Comparison of ENCODE assay signal across 8 mouse cellular contexts in genomic region chr17:47611661-47611982, GRCm38 (mm10). TPM values are rescaled to one million over a fixed set of nuclear protein-coding genes. Genes with fewer than 3 reads are reported as not detected.
A peak's percentile ranks its signal among the peaks of the same experiment; 100 is the strongest.
DNase-seq lines count a peak whose midpoint lies in the region; ATAC-seq lines count a peak whose summit lies in the region.

No protein-coding gene starts in this region.

- H3K9me3 ChIP-seq in kidney, embryonic 16.5 days (ENCODE audit: low read length) = no peaks in the 10 kb centered on the region
- no peaks in the 10 kb centered on the region for H3K9me3 ChIP-seq in embryonic facial prominence, embryonic 10.5 days
- H3K9me3 ChIP-seq in midbrain, embryonic 15.5 days = no peaks in the 10 kb centered on the region

- WGBS in kidney, embryonic 16.5 days = 0% methylated on average over 13 of the region's 13 CpGs
- WGBS in embryonic facial prominence, embryonic 10.5 days = under 1% methylated on average over 13 of the region's 13 CpGs
- WGBS in midbrain, embryonic 15.5 days = under 1% methylated on average over 13 of the region's 13 CpGs

- peak overlapping the region; percentile 90 for H3K4me3 ChIP-seq in kidney, embryonic 16.5 days (ENCODE audit: low read length)
- peak overlapping the region; percentile 90 for H3K4me3 ChIP-seq in embryonic facial prominence, embryonic 10.5 days
- H3K4me3 ChIP-seq in midbrain, embryonic 15.5 days = peak overlapping the region; percentile 71

- DNase-seq in kidney, postnatal 36 days = no peak
- no peak for DNase-seq in embryonic facial prominence, embryonic 10.5 days (ENCODE audit: low spot score)
- no peak for DNase-seq in spleen, postnatal 36 days (ENCODE audit: low spot score in 2 of 2)
- no peak for DNase-seq in thymus, postnatal 25 days
- DNase-seq in cerebellum, postnatal 14 days = no peak

- H3K36me3 ChIP-seq in kidney, embryonic 16.5 days (ENCODE audit: insufficient read depth, low read length) = peaks cover 9% of the 10 kb centered on the region; the same call in 1 of the 2 replicates
- H3K36me3 ChIP-seq in embryonic facial prominence, embryonic 10.5 days (replicated peaks) = peaks cover 67% of the 10 kb centered on the region
- H3K36me3 ChIP-seq in midbrain, embryonic 15.5 days (replicated peaks) = peaks cover 15% of the 10 kb centered on the region; the same call in 1 of the 2 replicates

- peak; percentile 2; the same call in 1 of the 2 replicates for ATAC-seq in kidney, embryonic 16.5 days (ENCODE audit: low FRiP score, low TSS enrichment)
- peak; percentile 18 for ATAC-seq in inflammation-experienced regulatory T-cells, adult 6 months
- no peak for ATAC-seq in midbrain, embryonic 15.5 days (replicated peaks)

- H3K27me3 ChIP-seq in kidney, embryonic 16.5 days (ENCODE audit: insufficient read depth, low read length) = no peaks in the 10 kb centered on the region
- no peaks in the 10 kb centered on the region for H3K27me3 ChIP-seq in embryonic facial prominence, embryonic 10.5 days (replicated peaks; ENCODE audit: low read depth, poor library complexity, severe bottlenecking)
- H3K27me3 ChIP-seq in midbrain, embryonic 15.5 days (replicated peaks) = no peaks in the 10 kb centered on the region

- peaks cover 20% of the 10 kb centered on the region for H3K4me1 ChIP-seq in kidney, embryonic 16.5 days (ENCODE audit: insufficient read depth, low read length)
- H3K4me1 ChIP-seq in embryonic facial prominence, embryonic 10.5 days = peaks cover 22% of the 10 kb centered on the region
- peaks cover 32% of the 10 kb centered on the region for H3K4me1 ChIP-seq in midbrain, embryonic 15.5 days

- H3K9ac ChIP-seq in kidney, embryonic 16.5 days (replicated peaks; ENCODE audit: low read length) = peak overlapping the region; percentile 82
- peak overlapping the region; percentile 78 for H3K9ac ChIP-seq in midbrain, embryonic 15.5 days

- peak overlapping the region; percentile 89 for H3K4me2 ChIP-seq in kidney, embryonic 16.5 days (replicated peaks; ENCODE audit: low read depth, low read length)
- peak overlapping the region; percentile 84 for H3K4me2 ChIP-seq in midbrain, embryonic 15.5 days

- H3K27ac ChIP-seq in kidney, embryonic 16.5 days (ENCODE audit: low read length) = no peak overlapping the region
- H3K27ac ChIP-seq in embryonic facial prominence, embryonic 10.5 days (replicated peaks) = peak overlapping the region; percentile 84
- H3K27ac ChIP-seq in midbrain, embryonic 15.5 days = peak overlapping the region; percentile 67

RNA-seq across cellular contexts. Expression of gene Gm20517, which starts 0.2 kb away (rescaled TPM):
- polyA plus RNA-seq in kidney, embryonic 16.5 days (2015; fragmentation: Nextera tagmentation; extraction: Ambion mirVana) = 1.6 TPM in 2 replicates
- 1.6 and 2.4 TPM in 2 replicates for polyA plus RNA-seq in embryonic facial prominence, embryonic 10.5 days (2016; fragmentation: Nextera tagmentation; extraction: Ambion mirVana)
- polyA plus RNA-seq in inflammation-experienced regulatory T-cells, adult 6 months (2017; shearing (Covaris generic)) = under 1 TPM in 2 of 3 experiments, not detected in 1; 0.68 to 0.79 TPM
- polyA plus RNA-seq in midbrain, embryonic 15.5 days (2015; fragmentation: Nextera tagmentation; extraction: Ambion mirVana) = 2.0 and 2.9 TPM in 2 replicates

RNA-seq across cellular contexts. Expression of gene Med20, which starts 0.2 kb away (rescaled TPM):
- polyA plus RNA-seq in kidney, embryonic 16.5 days (2015; fragmentation: Nextera tagmentation; extraction: Ambion mirVana) = 47.7 and 53.9 TPM in 2 replicates
- 46.7 and 48.9 TPM in 2 replicates for polyA plus RNA-seq in embryonic facial prominence, embryonic 10.5 days (2016; fragmentation: Nextera tagmentation; extraction: Ambion mirVana)
- polyA plus RNA-seq in inflammation-experienced regulatory T-cells, adult 6 months (2017; shearing (Covaris generic)) = 10 to 100 TPM; 27.6 to 32.3 (median 28.1) TPM
- polyA plus RNA-seq in midbrain, embryonic 15.5 days (2015; fragmentation: Nextera tagmentation; extraction: Ambion mirVana) = 49.6 and 50.4 TPM in 2 replicates

RNA-seq across cellular contexts. Expression of gene Bysl, which starts 0.3 kb away (rescaled TPM):
- polyA plus RNA-seq in kidney, embryonic 16.5 days (2015; fragmentation: Nextera tagmentation; extraction: Ambion mirVana) = 24.5 and 25.9 TPM in 2 replicates
- 43.8 and 44.7 TPM in 2 replicates for polyA plus RNA-seq in embryonic facial prominence, embryonic 10.5 days (2016; fragmentation: Nextera tagmentation; extraction: Ambion mirVana)
- 10 to 100 TPM in 2 of 3 experiments, 1 to 10 TPM in 1; 9.1 to 12.3 (median 11.6) TPM for polyA plus RNA-seq in inflammation-experienced regulatory T-cells, adult 6 months (2017; shearing (Covaris generic))
- 39.7 TPM in 2 replicates for polyA plus RNA-seq in midbrain, embryonic 15.5 days (2015; fragmentation: Nextera tagmentation; extraction: Ambion mirVana)

RNA-seq across cellular contexts. Expression of gene Usp49, which starts 18.9 kb away (rescaled TPM):
- polyA plus RNA-seq in kidney, embryonic 16.5 days (2015; fragmentation: Nextera tagmentation; extraction: Ambion mirVana) = 3.7 and 5.3 TPM in 2 replicates
- 4.1 and 5.4 TPM in 2 replicates for polyA plus RNA-seq in embryonic facial prominence, embryonic 10.5 days (2016; fragmentation: Nextera tagmentation; extraction: Ambion mirVana)
- under 1 TPM; 0.58 to 0.97 (median 0.70) TPM for polyA plus RNA-seq in inflammation-experienced regulatory T-cells, adult 6 months (2017; shearing (Covaris generic))
- 9.0 and 9.5 TPM in 2 replicates for polyA plus RNA-seq in midbrain, embryonic 15.5 days (2015; fragmentation: Nextera tagmentation; extraction: Ambion mirVana)
